Comparison of ENCODE assay signal across 8 mouse cellular contexts in the genomic region with DNA sequence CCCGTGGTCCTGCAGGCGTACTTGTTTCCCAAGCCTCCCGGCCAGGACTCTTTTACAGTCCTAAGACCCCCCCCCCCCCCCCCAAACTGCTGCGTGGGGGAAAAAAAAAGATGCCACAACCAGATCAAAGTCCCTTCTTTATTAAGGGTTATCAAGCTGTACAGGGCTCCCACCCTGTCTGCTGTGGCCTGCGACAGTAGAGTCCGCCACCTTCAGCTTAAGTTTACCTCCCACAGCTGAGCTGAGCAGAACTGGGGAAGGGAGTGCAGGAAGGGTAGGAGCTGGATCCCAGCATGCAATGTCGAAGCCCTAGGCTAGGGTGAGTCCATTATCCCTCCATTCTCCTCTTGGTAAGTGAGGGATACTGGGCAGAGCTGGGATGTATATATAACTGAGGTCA. TPM values are rescaled to one million over a fixed set of nuclear protein-coding genes. Genes with fewer than 3 reads are reported as not detected.
DNase-seq lines count a peak whose midpoint lies in the region; ATAC-seq and TF ChIP-seq lines count a peak whose summit lies in the region.

No protein-coding gene starts in this region.

- H3K4me1 ChIP-seq in lung, embryonic 14.5 days (ENCODE audit: insufficient read depth) = no peaks in the 10 kb centered on the region
- H3K4me1 ChIP-seq in forebrain, embryonic 14.5 days (ENCODE audit: control insufficient read depth, insufficient read depth, low read length) = peaks cover 7% of the 10 kb centered on the region
- peaks cover 19% of the 10 kb centered on the region for H3K4me1 ChIP-seq in limb, embryonic 15.5 days
- peaks cover 12% of the 10 kb centered on the region for H3K4me1 ChIP-seq in small intestine, adult 2 months (ENCODE audit: control insufficient read depth, insufficient read depth, insufficient read length, low read length)
- peaks cover 9% of the 10 kb centered on the region for H3K4me1 ChIP-seq in thymus, adult 2 months (replicated peaks; ENCODE audit: control insufficient read depth, insufficient read depth, low read length)

- WGBS in lung, embryonic 14.5 days = 31% methylated on average over 7 of the region's 7 CpGs
- WGBS in forebrain, embryonic 14.5 days = 32% methylated on average over 7 of the region's 7 CpGs
- 40% methylated on average over 7 of the region's 7 CpGs for WGBS in limb, embryonic 15.5 days
- 15% methylated on average over 7 of the region's 7 CpGs for WGBS in small intestine, adult 2 months
- 56% methylated on average over 7 of the region's 7 CpGs for WGBS in thymus, adult 2 months

- H3K27ac ChIP-seq in lung, embryonic 14.5 days (ENCODE audit: low read depth) = no peak overlapping the region
- H3K27ac ChIP-seq in forebrain, embryonic 14.5 days (ENCODE audit: low read depth, low read length) = no peak overlapping the region
- H3K27ac ChIP-seq in limb, embryonic 15.5 days = no peak overlapping the region
- peak overlapping the region; percentile 35; the same call in 1 of the 2 replicates for H3K27ac ChIP-seq in small intestine, adult 2 months (ENCODE audit: insufficient read depth, low read depth, low read length)
- no peak overlapping the region for H3K27ac ChIP-seq in thymus, adult 2 months (ENCODE audit: control insufficient read depth, insufficient read depth, low read length)

- no peak for TF ChIP-seq POLR2A in small intestine, adult 2 months (IDR thresholded peaks at IDR 0.05; ENCODE audit: low read depth, low read length)
- TF ChIP-seq POLR2A in thymus, adult 2 months (IDR thresholded peaks at IDR 0.05; ENCODE audit: control insufficient read depth, extremely low read depth, insufficient read depth, low read length, poor library complexity) = no peak

- TF ChIP-seq CTCF in lung, embryonic 14.5 days (IDR thresholded peaks at IDR 0.05; ENCODE audit: low read depth) = no peak
- no peak for TF ChIP-seq CTCF in small intestine, adult 2 months (IDR thresholded peaks at IDR 0.05; ENCODE audit: extremely low read depth, insufficient read length, insufficient replicate concordance, low read depth, low read length)
- TF ChIP-seq CTCF in thymus, adult 2 months (IDR thresholded peaks at IDR 0.05; ENCODE audit: borderline replicate concordance, control insufficient read depth, extremely low read depth, insufficient read depth, low read length, poor library complexity) = no peak

- peaks cover 43% of the 10 kb centered on the region for H3K36me3 ChIP-seq in lung, embryonic 14.5 days (ENCODE audit: insufficient read depth)
- peaks cover 63% of the 10 kb centered on the region for H3K36me3 ChIP-seq in forebrain, embryonic 14.5 days (ENCODE audit: control insufficient read depth, insufficient read depth, low read length)
- H3K36me3 ChIP-seq in limb, embryonic 15.5 days = peaks cover 53% of the 10 kb centered on the region
- peaks cover 36% of the 10 kb centered on the region for H3K36me3 ChIP-seq in small intestine, adult 2 months (ENCODE audit: control insufficient read depth, insufficient read depth, low read length)
- H3K36me3 ChIP-seq in thymus, adult 2 months (ENCODE audit: control insufficient read depth, insufficient read depth, low read length) = peaks cover 8% of the 10 kb centered on the region; the same call in 1 of the 2 replicates

- DNase-seq in lung, embryonic 14.5 days = no peak
- no peak for DNase-seq in lung, postnatal 36 days
- DNase-seq in forebrain, embryonic 14.5 days (ENCODE audit: low spot score) = no peak
- DNase-seq in retina, embryonic 14.5 days (ENCODE audit: low spot score) = no peak
- no peak for DNase-seq in urinary bladder, postnatal 14 days (ENCODE audit: low spot score)
- no peak for DNase-seq in thymus, adult 2 months

- H3K9me3 ChIP-seq in lung, embryonic 14.5 days (ENCODE audit: low read depth, low read length) = no peaks in the 10 kb centered on the region
- no peaks in the 10 kb centered on the region for H3K9me3 ChIP-seq in forebrain, embryonic 14.5 days (replicated peaks; ENCODE audit: control insufficient read depth, low read length)
- no peaks in the 10 kb centered on the region for H3K9me3 ChIP-seq in limb, embryonic 15.5 days

- no peak for ATAC-seq in lung, embryonic 14.5 days (ENCODE audit: insufficient read depth)
- no peak for ATAC-seq in forebrain, embryonic 14.5 days
- no peak for ATAC-seq in limb, embryonic 15.5 days (ENCODE audit: insufficient number of reproducible peaks, low FRiP score, low TSS enrichment, low read depth)

- no peaks in the 10 kb centered on the region for H3K27me3 ChIP-seq in lung, embryonic 14.5 days (ENCODE audit: insufficient read depth, low read length)
- H3K27me3 ChIP-seq in forebrain, embryonic 14.5 days (replicated peaks; ENCODE audit: control insufficient read depth, insufficient read depth, low read length) = no peaks in the 10 kb centered on the region
- no peaks in the 10 kb centered on the region for H3K27me3 ChIP-seq in limb, embryonic 15.5 days
- H3K27me3 ChIP-seq in small intestine, adult 2 months (ENCODE audit: control insufficient read depth, insufficient read depth, low read length) = no peaks in the 10 kb centered on the region
- H3K27me3 ChIP-seq in thymus, adult 2 months (ENCODE audit: control insufficient read depth, insufficient read depth, low read length) = no peaks in the 10 kb centered on the region

- peak overlapping the region; percentile 75 for H3K4me2 ChIP-seq in lung, embryonic 14.5 days
- H3K4me2 ChIP-seq in forebrain, embryonic 14.5 days (ENCODE audit: low read length) = peak overlapping the region; percentile 97
- H3K4me2 ChIP-seq in limb, embryonic 15.5 days = peak overlapping the region; percentile 89

- H3K9ac ChIP-seq in lung, embryonic 14.5 days = no peak overlapping the region; the same call in 1 of the 2 replicates
- H3K9ac ChIP-seq in forebrain, embryonic 14.5 days (ENCODE audit: low read length) = no peak overlapping the region
- no peak overlapping the region for H3K9ac ChIP-seq in limb, embryonic 15.5 days

- peak overlapping the region; percentile 50 for H3K4me3 ChIP-seq in lung, embryonic 14.5 days (ENCODE audit: low read depth, low read length)
- 0 out of 2 replicates have a peak overlapping the region, but pooled peaks have one; percentile 52 for H3K4me3 ChIP-seq in forebrain, embryonic 14.5 days (ENCODE audit: low read depth, low read length)
- H3K4me3 ChIP-seq in limb, embryonic 15.5 days = peak overlapping the region; percentile 53
- H3K4me3 ChIP-seq in small intestine, adult 2 months (ENCODE audit: low read depth, low read length) = no peak overlapping the region
- no peak overlapping the region for H3K4me3 ChIP-seq in thymus, adult 2 months (ENCODE audit: control insufficient read depth, insufficient read depth, low read length)

RNA-seq across cellular contexts. Expression of a gene that starts 0.5 kb away (rescaled TPM):
- 15.4 and 16.8 TPM in 2 replicates for polyA plus RNA-seq in lung, embryonic 14.5 days (2014; fragmentation: Nextera tagmentation; extraction: Ambion mirVana)
- 26.2 and 30.4 TPM in 2 replicates for polyA plus RNA-seq in forebrain, embryonic 14.5 days (2014; fragmentation: Nextera tagmentation; extraction: Ambion mirVana)
- polyA plus RNA-seq in limb, embryonic 15.5 days (2015; fragmentation: Nextera tagmentation; extraction: Ambion mirVana) = 28.3 and 29.5 TPM in 2 replicates
- 15.0 and 22.1 TPM in 2 replicates for polyA plus RNA-seq in small intestine, adult 2 months (2012; rRNA removed)
- polyA plus RNA-seq in thymus, adult 2 months (2012; rRNA removed) = 10.2 and 10.9 TPM in 2 replicates

RNA-seq across cellular contexts. Expression of a gene that starts 11.2 kb away (rescaled TPM):
- 13.3 and 16.5 TPM in 2 replicates for polyA plus RNA-seq in lung, embryonic 14.5 days (2014; fragmentation: Nextera tagmentation; extraction: Ambion mirVana)
- polyA plus RNA-seq in forebrain, embryonic 14.5 days (2014; fragmentation: Nextera tagmentation; extraction: Ambion mirVana) = 16.3 and 16.9 TPM in 2 replicates
- polyA plus RNA-seq in limb, embryonic 15.5 days (2015; fragmentation: Nextera tagmentation; extraction: Ambion mirVana) = 28.0 and 30.7 TPM in 2 replicates
- 5.5 and 16.2 TPM in 2 replicates for polyA plus RNA-seq in small intestine, adult 2 months (2012; rRNA removed)
- polyA plus RNA-seq in thymus, adult 2 months (2012; rRNA removed) = 22.7 and 24.0 TPM in 2 replicates

RNA-seq across cellular contexts. Expression of a gene that starts 11.3 kb away (rescaled TPM):
- 25.2 and 27.5 TPM in 2 replicates for polyA plus RNA-seq in lung, embryonic 14.5 days (2014; fragmentation: Nextera tagmentation; extraction: Ambion mirVana)
- polyA plus RNA-seq in forebrain, embryonic 14.5 days (2014; fragmentation: Nextera tagmentation; extraction: Ambion mirVana) = 25.5 and 34.1 TPM in 2 replicates
- 33.9 TPM in 2 replicates for polyA plus RNA-seq in limb, embryonic 15.5 days (2015; fragmentation: Nextera tagmentation; extraction: Ambion mirVana)
- 48.3 and 148 TPM in 2 replicates for polyA plus RNA-seq in small intestine, adult 2 months (2012; rRNA removed)
- 79.1 and 81.6 TPM in 2 replicates for polyA plus RNA-seq in thymus, adult 2 months (2012; rRNA removed)

RNA-seq across cellular contexts. Expression of a gene that starts 12.3 kb away (rescaled TPM):
- polyA plus RNA-seq in lung, embryonic 14.5 days (2014; fragmentation: Nextera tagmentation; extraction: Ambion mirVana) = 32.6 and 32.9 TPM in 2 replicates
- polyA plus RNA-seq in forebrain, embryonic 14.5 days (2014; fragmentation: Nextera tagmentation; extraction: Ambion mirVana) = 41.2 and 46.8 TPM in 2 replicates
- 44.4 and 48.6 TPM in 2 replicates for polyA plus RNA-seq in limb, embryonic 15.5 days (2015; fragmentation: Nextera tagmentation; extraction: Ambion mirVana)
- 45.0 and 106 TPM in 2 replicates for polyA plus RNA-seq in small intestine, adult 2 months (2012; rRNA removed)
- polyA plus RNA-seq in thymus, adult 2 months (2012; rRNA removed) = 90.8 and 106 TPM in 2 replicates

RNA-seq across cellular contexts. Expression of a gene that starts 29.9 kb away (rescaled TPM):
- 16.0 and 16.7 TPM in 2 replicates for polyA plus RNA-seq in lung, embryonic 14.5 days (2014; fragmentation: Nextera tagmentation; extraction: Ambion mirVana)
- polyA plus RNA-seq in forebrain, embryonic 14.5 days (2014; fragmentation: Nextera tagmentation; extraction: Ambion mirVana) = 13.0 and 14.3 TPM in 2 replicates
- 16.7 and 19.0 TPM in 2 replicates for polyA plus RNA-seq in limb, embryonic 15.5 days (2015; fragmentation: Nextera tagmentation; extraction: Ambion mirVana)
- polyA plus RNA-seq in small intestine, adult 2 months (2012; rRNA removed) = 0.74 and 1.1 TPM in 2 replicates
- 11.7 and 14.4 TPM in 2 replicates for polyA plus RNA-seq in thymus, adult 2 months (2012; rRNA removed)

Comparison
In these comparisons a context has a peak if more than half of its experiments do, and no peak if none do; other contexts are left out.
1. H3K4me3 ChIP-seq: peak in lung, embryonic 14.5 days (single experiment), forebrain, embryonic 14.5 days (single experiment) and limb, embryonic 15.5 days (single experiment); none in small intestine, adult 2 months (single experiment) and thymus, adult 2 months (single experiment).
2. Peak in every context shown above with its lines, with median percentiles within 50 percentile points of each other: H3K4me2 ChIP-seq.